Mouse (Mus musculus): ENCODE measurements around the gene Slc43a2.
A peak's percentile ranks its signal among the peaks of the same experiment; 100 is the strongest.

Gene Slc43a2

GRCm38 (mm10) chr11:75531469-75532242, at the start of gene Slc43a2:
Gene Slc43a2 (plus strand): TSS chr11:75531694.
- peak; percentile 94 to 96 for DNase-seq

GRCm38 (mm10) chr11:75486192-75486591, 45.3 kb upstream of the Slc43a2 start:
- DNase-seq: no peak

GRCm38 (mm10) chr11:75486601-75487285, 44.8 kb upstream of the Slc43a2 start, which contains the start of gene Prpf8:
Gene Prpf8 (plus strand): TSS chr11:75486816.
- peak; percentile 93 to 96 for DNase-seq

- no peak for DNase-seq
Measured at GRCm38 (mm10) chr11:75487496-75487895, 44.0 kb upstream of the Slc43a2 start.

GRCm38 (mm10) chr11:75494296-75495049, 37.0 kb upstream of the Slc43a2 start:
- no peak for DNase-seq

- DNase-seq: no peak
Measured at GRCm38 (mm10) chr11:75498126-75498525, 33.4 kb upstream of the Slc43a2 start.

- no peak for DNase-seq
Measured at GRCm38 (mm10) chr11:75508162-75508561, 23.3 kb upstream of the Slc43a2 start.

- no peak for DNase-seq
Measured at GRCm38 (mm10) chr11:75508904-75509303, 22.6 kb upstream of the Slc43a2 start.

- DNase-seq: peak; percentile 33 to 63
Measured at GRCm38 (mm10) chr11:75509741-75510626, 21.5 kb upstream of the Slc43a2 start, which contains the start of gene Rilp. Gene Rilp (plus strand): TSS chr11:75510094.

- peak; percentile 76 to 81 for DNase-seq
Measured at GRCm38 (mm10) chr11:75510627-75510993, 20.9 kb upstream of the Slc43a2 start.

GRCm38 (mm10) chr11:75511213-75511612, 20.3 kb upstream of the Slc43a2 start:
- DNase-seq: no peak

GRCm38 (mm10) chr11:75512301-75513018, 19.0 kb upstream of the Slc43a2 start:
- DNase-seq: no peak

GRCm38 (mm10) chr11:75513336-75513735, 18.2 kb upstream of the Slc43a2 start, which contains the start of gene Scarf1:
Gene Scarf1 (plus strand): TSS chr11:75513540.
- no peak for DNase-seq

- no peak for DNase-seq
Measured at GRCm38 (mm10) chr11:75515186-75515585, 16.3 kb upstream of the Slc43a2 start.

GRCm38 (mm10) chr11:75519834-75520633, 11.5 kb upstream of the Slc43a2 start:
- DNase-seq: no peak

- DNase-seq: no peak
Measured at GRCm38 (mm10) chr11:75521609-75522008, 9.9 kb upstream of the Slc43a2 start.

GRCm38 (mm10) chr11:75522793-75523192, 8.7 kb upstream of the Slc43a2 start:
- DNase-seq: no peak

- DNase-seq: no peak
Measured at GRCm38 (mm10) chr11:75525531-75526125, 5.9 kb upstream of the Slc43a2 start.

- no peak for DNase-seq
Measured at GRCm38 (mm10) chr11:75526943-75527342, 4.6 kb upstream of the Slc43a2 start.

- no peak for DNase-seq
Measured at GRCm38 (mm10) chr11:75529771-75530170, 1.7 kb upstream of the Slc43a2 start.

Data from thymus, adult 18-20 months (tissue).